Mouse (Mus musculus): ENCODE results near the gene Krt80.
"Not testable (repeated sequence)": the region's sequence is repeated elsewhere in the genome, so short reads cannot be mapped to it uniquely, and the experiment has no call there.

DNA sequence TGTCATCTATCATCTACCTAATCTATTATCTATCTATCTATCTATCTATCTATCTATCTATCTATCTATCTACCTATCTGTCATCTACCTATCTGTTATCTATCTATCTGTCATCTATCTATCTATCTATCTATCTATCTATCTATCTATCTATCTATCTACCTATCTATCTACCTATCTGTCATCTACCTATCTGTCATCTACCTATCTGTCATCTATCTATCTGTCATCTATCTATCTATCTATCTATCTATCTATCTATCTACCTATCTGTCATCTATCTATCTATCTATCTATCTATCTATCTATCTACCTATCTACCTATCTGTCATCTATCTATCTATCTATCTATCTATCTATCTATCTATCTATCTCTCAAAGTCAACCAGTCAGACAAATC lies 45.6 kb downstream of the Krt80 start:
- not testable (repeated sequence) for TF ChIP-seq CTCF (IDR thresholded peaks at IDR 0.05; ENCODE audit: low read depth, low read length); POLR2A (IDR thresholded peaks at IDR 0.05; ENCODE audit: borderline replicate concordance, low read depth, low read length)

Data from bone marrow macrophage, adult 2 months (primary cell).